Mouse (Mus musculus) forebrain, embryonic 14.5 days (tissue): Measurements from ENCODE around the gene Olfr576. TPM values are rescaled to one million over a fixed set of nuclear protein-coding genes. Genes with fewer than 3 reads are reported as not detected.

Source experiments
- ATAC-seq: fragments of 200-750 bp; cut with Nextera tagmentation; 2 replicates; pipeline ENCODE4 v1.8.0; 2017; ENCODE audit warnings: mild to moderate bottlenecking, moderate library complexity
- DNase-seq: peaks from one replicate; pipeline ENCODE4 v3.0.0-alpha.2; 2015; ENCODE audit warnings: low spot score
- H3K27ac ChIP-seq: fragments of 300-500 bp; sonication (generic); 2 replicates; pipeline ENCODE4 v1.5.1; 2014; ENCODE audit warnings: low read depth, mild to moderate bottlenecking, control low read depth, low read length, moderate library complexity
- H3K27me3 ChIP-seq: fragments of 300-500 bp; sonication (generic); replicated peaks from 2 replicates; pipeline ENCODE4 v1.6.1; 2014; ENCODE audit warnings: low read length, control low read depth, mixed read lengths; ENCODE audit not compliant: control insufficient read depth, insufficient read depth
- H3K36me3 ChIP-seq: fragments of 300-500 bp; sonication (generic); 2 replicates; pipeline ENCODE4 v1.6.1; 2014; ENCODE audit warnings: low read length, control low read depth; ENCODE audit not compliant: control insufficient read depth, insufficient read depth
- H3K4me1 ChIP-seq: fragments of 300-500 bp; sonication (generic); 2 replicates; pipeline ENCODE4 v1.6.1; 2014; ENCODE audit warnings: antibody characterized with exemption, low read length, control low read depth; ENCODE audit not compliant: control insufficient read depth, insufficient read depth
- H3K4me2 ChIP-seq: fragments of 300-500 bp; sonication (generic); 2 replicates; pipeline ENCODE4 v1.6.1; 2014; ENCODE audit warnings: mild to moderate bottlenecking, control low read depth, low read length
- H3K4me3 ChIP-seq: fragments of 300-500 bp; sonication (generic); 2 replicates; pipeline ENCODE4 v1.5.1; 2014; ENCODE audit warnings: low read depth, low read length, control low read depth
- H3K9ac ChIP-seq: fragments of 300-500 bp; sonication (generic); 2 replicates; pipeline ENCODE4 v1.6.1; 2014; ENCODE audit warnings: mild to moderate bottlenecking, low read length, control low read depth, moderate library complexity
- H3K9me3 ChIP-seq: fragments of 300-500 bp; sonication (generic); replicated peaks from 2 replicates; pipeline ENCODE4 v1.6.1; 2016; ENCODE audit warnings: low read length, control low read depth, mixed read lengths; ENCODE audit not compliant: control insufficient read depth
- WGBS: fragments of 180-500 bp; shearing (Covaris S2); extraction: QIAGEN DNeasy Blood & Tissue Kit; methylation state at CpG from one replicate; pipeline ENCODE4 v1.1.7; 2014; 5-methylcytosine and 5-hydroxymethylcytosine counted together
- polyA plus RNA-seq: library from polyadenylated mRNA; unstranded; fragments of >200 nt; fragmentation: Nextera tagmentation; extraction: Ambion mirVana; gene quantifications from 2 replicates; pipeline ENCODE4 v1.2.1, GENCODE M21; 2014

Olfr576 gene
- polyA plus RNA-seq, 1 experiment from 2014 or later = not detected

DNA sequence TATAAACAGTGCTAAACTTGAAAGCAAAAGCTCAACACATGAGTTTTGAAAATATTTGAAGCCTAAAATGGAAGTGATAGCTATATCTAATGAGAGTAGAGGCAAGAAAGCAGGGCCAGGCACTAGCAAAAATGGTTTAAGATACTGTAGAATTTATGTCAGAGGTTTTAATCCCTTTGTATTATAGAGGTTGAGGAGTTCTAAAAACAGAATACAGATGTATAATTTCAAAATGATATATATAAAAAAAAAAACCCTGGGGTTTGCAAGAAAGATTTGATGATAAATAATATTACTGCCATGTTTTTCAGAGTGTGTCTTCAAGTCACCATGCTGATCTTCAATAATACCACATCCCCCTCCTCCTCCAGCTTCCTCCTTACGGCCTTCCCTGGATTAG is 14.3 kb upstream of the Olfr576 start, which contains the start of gene Olfr574:
Gene Olfr574, plus strand, starts transcription at position 301 of the 400 bp plus-strand sequence.
- H3K4me1 ChIP-seq = no peaks in the 10 kb centered on the region
- H3K36me3 ChIP-seq = no peaks in the 10 kb centered on the region
- H3K9me3 ChIP-seq = no peaks in the 10 kb centered on the region
- H3K27ac ChIP-seq = no peak within 1 kb of the TSS
- ATAC-seq = no peak
- no peak within 1 kb of the TSS for H3K4me2 ChIP-seq
- 100% methylated on average over 1 of the region's 1 CpGs for WGBS
- H3K4me3 ChIP-seq = no peak within 1 kb of the TSS
- no peak for DNase-seq
- H3K27me3 ChIP-seq = no peaks in the 10 kb centered on the region
- H3K9ac ChIP-seq = no peak within 1 kb of the TSS

DNA sequence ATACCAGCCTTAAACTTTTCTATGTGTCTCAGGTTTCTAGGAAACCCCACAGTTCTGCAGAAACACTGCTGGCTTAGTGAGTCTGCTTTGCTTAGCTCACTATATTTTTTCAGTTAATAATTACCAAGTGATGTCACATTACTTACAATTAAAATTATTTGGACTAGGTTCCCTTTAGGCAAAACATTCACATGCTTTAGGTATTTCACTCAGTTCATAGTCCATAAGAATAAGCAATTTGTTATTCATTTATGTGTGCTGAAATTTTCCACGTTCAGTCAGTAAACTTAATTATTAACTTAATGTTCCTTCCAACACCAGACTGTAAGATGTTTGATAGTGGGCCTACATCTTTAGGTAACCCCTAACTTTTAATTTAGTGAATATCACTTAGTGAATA is 11.7 kb upstream of the Olfr576 start:
- no peaks in the 10 kb centered on the region for H3K4me1 ChIP-seq
- no peaks in the 10 kb centered on the region for H3K9me3 ChIP-seq
- 72% methylated on average over 1 of the region's 1 CpGs for WGBS
- H3K27me3 ChIP-seq = no peaks in the 10 kb centered on the region
- no peak for ATAC-seq
- no peak overlapping the region for H3K9ac ChIP-seq
- H3K4me2 ChIP-seq = no peak overlapping the region
- no peak for DNase-seq
- no peak overlapping the region for H3K27ac ChIP-seq
- H3K36me3 ChIP-seq = no peaks in the 10 kb centered on the region
- no peak overlapping the region for H3K4me3 ChIP-seq

DNA sequence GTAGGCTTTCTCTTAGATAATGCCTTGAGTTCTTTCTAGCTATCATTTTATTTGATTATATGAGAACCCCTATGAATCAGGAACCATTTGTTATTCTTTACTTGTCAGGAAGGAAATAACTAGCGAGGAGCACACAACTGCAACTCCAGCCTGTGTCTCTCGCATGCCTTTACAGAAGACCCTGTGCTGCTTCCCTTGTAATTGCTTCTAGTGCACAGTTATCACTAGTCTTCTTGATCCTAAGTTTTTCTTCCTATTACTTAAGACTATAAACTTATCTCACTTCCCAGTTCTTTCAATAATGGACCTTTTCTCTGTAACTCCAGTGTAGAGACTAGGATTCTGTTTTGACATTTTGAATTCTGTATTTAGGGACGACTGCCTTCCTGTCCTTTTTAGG is 4.3 kb upstream of the Olfr576 start:
- Histone ChIP-seq H3K9ac (no peak overlapping the region), H3K36me3 (no peaks in the 10 kb centered on the region), H3K9me3 (no peaks in the 10 kb centered on the region), H3K4me1 (no peaks in the 10 kb centered on the region), H3K4me2 (no peak overlapping the region), H3K27ac (no peak overlapping the region), H3K27me3 (no peaks in the 10 kb centered on the region), H3K4me3 (no peak overlapping the region)
- WGBS = 85% methylated on average over 3 of the region's 3 CpGs
- no peak for ATAC-seq
- no peak for DNase-seq

DNA sequence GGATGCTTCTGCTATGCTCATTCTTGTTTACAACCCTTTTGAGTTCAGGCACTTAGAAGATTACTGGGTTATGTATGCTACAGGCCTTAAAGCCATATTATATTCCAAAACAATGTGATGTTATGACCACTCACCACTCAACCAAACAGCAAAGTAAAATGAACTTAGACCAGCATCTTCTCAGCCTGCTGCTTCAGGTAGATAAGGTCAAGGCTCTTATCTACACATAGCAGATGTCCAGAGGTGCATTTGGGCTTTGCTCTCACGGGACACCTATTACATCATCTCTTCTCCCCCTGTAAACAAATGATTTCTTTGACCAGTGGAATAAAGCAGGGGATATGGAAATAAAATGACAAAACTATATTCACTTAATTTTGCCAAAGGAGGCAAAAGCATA is 3.9 kb upstream of the Olfr576 start, which contains the start of gene Olfr575:
Gene Olfr575, minus strand, starts transcription at position 183 of the 400 bp plus-strand sequence.
- Histone ChIP-seq H3K4me1 (no peaks in the 10 kb centered on the region), H3K27ac (no peak within 1 kb of the TSS), H3K9me3 (no peaks in the 10 kb centered on the region), H3K36me3 (no peaks in the 10 kb centered on the region), H3K9ac (no peak within 1 kb of the TSS), H3K4me3 (no peak within 1 kb of the TSS), H3K27me3 (no peaks in the 10 kb centered on the region), H3K4me2 (no peak within 1 kb of the TSS)
- ATAC-seq = no peak
- no peak for DNase-seq
- 70% methylated on average over 1 of the region's 1 CpGs for WGBS

DNA sequence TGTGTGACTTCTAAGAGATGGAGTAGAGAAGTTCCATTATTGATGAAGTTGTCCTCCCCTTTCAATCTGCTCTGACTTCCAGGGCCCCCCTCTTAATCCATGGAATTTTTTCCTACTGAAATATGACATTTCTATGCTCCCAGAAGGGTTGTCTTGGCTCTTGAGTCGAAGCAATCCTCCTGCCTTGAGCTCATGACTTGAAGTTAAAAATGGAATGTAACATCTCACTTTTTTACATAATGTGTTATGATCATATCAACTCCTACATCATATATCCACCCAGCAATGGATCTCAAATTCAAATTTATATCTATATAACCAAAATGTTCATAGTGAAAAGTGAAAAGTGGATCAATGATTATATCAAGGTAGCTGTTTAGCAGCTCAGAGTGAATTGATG is 11.9 kb downstream of the Olfr576 start:
- H3K27me3 ChIP-seq = no peaks in the 10 kb centered on the region
- 40% methylated on average over 1 of the region's 1 CpGs for WGBS
- no peak overlapping the region for H3K27ac ChIP-seq
- DNase-seq (no peak), ATAC-seq (no peak)
- H3K36me3 ChIP-seq = no peaks in the 10 kb centered on the region
- no peak overlapping the region for H3K4me2 ChIP-seq
- no peak overlapping the region for H3K4me3 ChIP-seq
- H3K9ac ChIP-seq = no peak overlapping the region
- no peaks in the 10 kb centered on the region for H3K4me1 ChIP-seq
- H3K9me3 ChIP-seq = no peaks in the 10 kb centered on the region

DNA sequence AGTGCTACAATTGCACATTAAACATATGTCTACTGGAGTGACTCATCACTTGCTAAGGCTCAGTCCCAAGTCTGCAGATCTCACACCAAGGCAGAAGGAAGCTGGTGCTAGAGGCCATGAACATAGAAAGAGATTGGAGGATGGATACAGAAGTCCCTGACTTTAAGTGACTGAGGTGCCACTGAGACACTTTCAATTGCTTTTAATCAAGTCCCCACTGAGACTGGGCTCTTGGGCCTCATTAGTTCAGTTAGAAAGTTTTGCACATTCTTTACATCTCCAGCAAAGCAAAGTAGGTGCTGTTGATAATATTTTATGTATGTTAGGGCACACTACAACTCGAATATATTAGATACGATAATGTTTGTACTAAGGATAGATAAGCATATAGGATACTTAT is 13.4 kb downstream of the Olfr576 start, which contains the start of gene Olfr577:
Gene Olfr577, minus strand, starts transcription at position 101 of the 400 bp plus-strand sequence.
- Histone ChIP-seq H3K9me3 (no peaks in the 10 kb centered on the region), H3K4me3 (no peak within 1 kb of the TSS), H3K27me3 (no peaks in the 10 kb centered on the region), H3K36me3 (no peaks in the 10 kb centered on the region), H3K4me1 (no peaks in the 10 kb centered on the region), H3K27ac (no peak within 1 kb of the TSS), H3K9ac (no peak within 1 kb of the TSS), H3K4me2 (no peak within 1 kb of the TSS)
- no peak for DNase-seq
- 83% methylated on average over 2 of the region's 2 CpGs for WGBS
- ATAC-seq = no peak

DNA sequence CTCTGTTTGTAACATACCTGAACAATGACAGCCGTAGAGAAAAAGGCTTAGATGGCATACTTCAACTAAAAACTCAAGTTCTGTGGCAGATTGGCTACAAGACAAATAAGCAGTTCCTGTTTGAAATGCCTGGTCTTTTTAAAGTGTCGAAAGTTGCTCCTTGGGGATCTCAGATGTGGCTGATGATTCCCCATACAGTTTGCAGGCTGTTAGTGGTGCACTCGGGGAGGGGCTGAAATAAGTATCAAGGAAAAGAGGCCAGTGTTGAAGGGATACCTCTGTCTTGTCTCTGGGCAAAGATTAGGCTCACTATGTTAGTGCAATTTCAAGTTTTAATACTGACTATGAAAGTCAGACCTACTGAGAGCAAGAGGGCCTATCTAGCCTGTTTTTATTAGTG is 26.8 kb downstream of the Olfr576 start, which contains the start of gene Olfr578:
Gene Olfr578, minus strand, starts transcription at position 101 of the 400 bp plus-strand sequence.
- Histone ChIP-seq H3K4me2 (no peak within 1 kb of the TSS), H3K9ac (no peak within 1 kb of the TSS), H3K27ac (no peak within 1 kb of the TSS), H3K4me1 (no peaks in the 10 kb centered on the region), H3K9me3 (no peaks in the 10 kb centered on the region), H3K36me3 (no peaks in the 10 kb centered on the region), H3K27me3 (no peaks in the 10 kb centered on the region), H3K4me3 (no peak within 1 kb of the TSS)
- DNase-seq (no peak), ATAC-seq (no peak)
- 83% methylated on average over 3 of the region's 3 CpGs for WGBS

Other genes with a start within 250 kb of the Olfr576 start
- not detected in 2 replicates for gene Olfr33, start 243.6 kb upstream of the Olfr576 start, polyA plus RNA-seq
- gene Olfr559, start 235.2 kb upstream of the Olfr576 start, polyA plus RNA-seq = not detected in 2 replicates
- gene Olfr560, start 203.3 kb upstream of the Olfr576 start, polyA plus RNA-seq = not detected in 2 replicates
- gene Olfr78, start 203.2 kb upstream of the Olfr576 start, polyA plus RNA-seq = 0.06 TPM in 1 of 2 replicates, not detected in the other
- gene Olfr561, start 191.4 kb upstream of the Olfr576 start, polyA plus RNA-seq = not detected in 2 replicates
- gene Olfr564, start 159.2 kb upstream of the Olfr576 start, polyA plus RNA-seq = not detected in 2 replicates
- not detected in 2 replicates for gene Olfr566, start 103.9 kb upstream of the Olfr576 start, polyA plus RNA-seq
- gene Olfr568, start 85.5 kb upstream of the Olfr576 start, polyA plus RNA-seq = not detected in 2 replicates
- gene Olfr569, start 71.8 kb upstream of the Olfr576 start, polyA plus RNA-seq = not detected in 2 replicates
- 0.15 TPM in 1 of 2 replicates, not detected in the other for gene Olfr570, start 68.1 kb upstream of the Olfr576 start, polyA plus RNA-seq
- gene Olfr571, start 45.1 kb upstream of the Olfr576 start, polyA plus RNA-seq = not detected in 2 replicates
- gene Olfr572, start 38.3 kb upstream of the Olfr576 start, polyA plus RNA-seq = not detected in 2 replicates
- gene Olfr573-ps1, start 20.1 kb upstream of the Olfr576 start, polyA plus RNA-seq = not detected in 2 replicates
- gene Olfr574, start 14.2 kb upstream of the Olfr576 start, polyA plus RNA-seq = not detected in 2 replicates
- gene Olfr575, start 3.9 kb upstream of the Olfr576 start, polyA plus RNA-seq = not detected in 2 replicates
- gene Olfr577, start 13.3 kb downstream of the Olfr576 start, polyA plus RNA-seq = not detected in 2 replicates
- gene Olfr578, start 26.7 kb downstream of the Olfr576 start, polyA plus RNA-seq = not detected in 2 replicates
- gene Olfr582, start 75.4 kb downstream of the Olfr576 start, polyA plus RNA-seq = not detected in 2 replicates
- not detected in 2 replicates for gene Olfr583, start 88.6 kb downstream of the Olfr576 start, polyA plus RNA-seq
- not detected in 2 replicates for gene Olfr584, start 119.2 kb downstream of the Olfr576 start, polyA plus RNA-seq
- gene Olfr585, start 135.1 kb downstream of the Olfr576 start, polyA plus RNA-seq = not detected in 2 replicates
- not detected in 2 replicates for gene Olfr586, start 163.0 kb downstream of the Olfr576 start, polyA plus RNA-seq
- not detected in 2 replicates for gene Olfr588-ps1, start 178.2 kb downstream of the Olfr576 start, polyA plus RNA-seq
- gene Olfr589, start 193.7 kb downstream of the Olfr576 start, polyA plus RNA-seq = not detected in 2 replicates
- not detected in 2 replicates for gene Olfr591, start 215.7 kb downstream of the Olfr576 start, polyA plus RNA-seq
- gene Olfr592, start 222.1 kb downstream of the Olfr576 start, polyA plus RNA-seq = not detected in 2 replicates
- not detected in 2 replicates for gene Olfr593, start 249.2 kb downstream of the Olfr576 start, polyA plus RNA-seq